Mouse (Mus musculus) olfactory bulb, adult 2 months (tissue): ENCODE measurements around the gene Ethe1. TPM values are rescaled to one million over a fixed set of nuclear protein-coding genes. Genes with fewer than 3 reads are reported as not detected.

Source experiments
- H3K27ac ChIP-seq: fragments of 200-500 bp; 2 replicates; pipeline ENCODE4 v1.5.1; 2012; ENCODE audit warnings: low read depth, low read length; ENCODE audit not compliant: insufficient read depth
- H3K4me1 ChIP-seq: fragments of 200-500 bp; 2 replicates; pipeline ENCODE4 v1.6.1; 2012; ENCODE audit warnings: low read length; ENCODE audit not compliant: control insufficient read depth, insufficient read depth
- H3K4me3 ChIP-seq: fragments of 200-500 bp; 2 replicates; pipeline ENCODE4 v1.5.1; 2012; ENCODE audit warnings: mild to moderate bottlenecking, low read depth, low read length, moderate library complexity; ENCODE audit not compliant: insufficient read depth
- CTCF ChIP-seq: fragments of 200-500 bp; IDR thresholded peaks from 2 replicates; pipeline ENCODE4 v1.5.1; 2012; ENCODE audit warnings: low read depth, mild to moderate bottlenecking, low read length, moderate library complexity; ENCODE audit not compliant: insufficient read depth
- POLR2A ChIP-seq: fragments of 200-500 bp; IDR thresholded peaks from 2 replicates; pipeline ENCODE4 v1.6.1; 2012; ENCODE audit warnings: mild to moderate bottlenecking, low read depth, low read length, moderate library complexity; ENCODE audit not compliant: insufficient read depth
- WGBS: fragments of 180-500 bp; shearing (Covaris S2); methylation state at CpG from one replicate; pipeline ENCODE4 v1.1.7; 2018; 5-methylcytosine and 5-hydroxymethylcytosine counted together
- polyA plus RNA-seq: library from polyadenylated mRNA; stranded (reverse); fragments of >200 nt; gene quantifications from 2 replicates; pipeline ENCODE4 v1.2.4, GENCODE M21; 2012; ENCODE audit warnings: low replicate concordance; ENCODE audit not compliant: missing spikeins, insufficient read depth, insufficient read length

Ethe1 gene
- polyA plus RNA-seq, 1 experiment: not detected

GRCm38 (mm10) chr7:24551985-24552759, 35.2 kb upstream of the Ethe1 start:
- peaks cover 7% of the 10 kb centered on the region for H3K4me1 ChIP-seq
- no peak overlapping the region for H3K4me3 ChIP-seq
- TF ChIP-seq CTCF (no peak), POLR2A (no peak)
- 86% methylated on average over 12 of the region's 12 CpGs for WGBS
- no peak overlapping the region for H3K27ac ChIP-seq

GRCm38 (mm10) chr7:24555786-24556185, 31.6 kb upstream of the Ethe1 start:
- Histone ChIP-seq H3K4me1 (0 out of 2 replicates have a peak, but pooled peaks cover 3% of the 10 kb centered on the region), H3K4me3 (no peak overlapping the region), H3K27ac (no peak overlapping the region)
- TF ChIP-seq POLR2A (no peak), CTCF (no peak)
- 93% methylated on average over 10 of the region's 10 CpGs for WGBS

- 93% methylated on average over 4 of the region's 4 CpGs for WGBS
- H3K27ac ChIP-seq: no peak overlapping the region
- no peaks in the 10 kb centered on the region for H3K4me1 ChIP-seq
- TF ChIP-seq CTCF (no peak), POLR2A (no peak)
- H3K4me3 ChIP-seq: no peak overlapping the region
Observed at GRCm38 (mm10) chr7:24561450-24561849, 25.9 kb upstream of the Ethe1 start.

GRCm38 (mm10) chr7:24563191-24563836, 24.0 kb upstream of the Ethe1 start:
- WGBS: 96% methylated on average over 8 of the region's 8 CpGs
- no peak overlapping the region for H3K27ac ChIP-seq

GRCm38 (mm10) chr7:24563837-24564206, 23.5 kb upstream of the Ethe1 start:
- TF ChIP-seq POLR2A (no peak), CTCF (no peak)
- 88% methylated on average over 4 of the region's 4 CpGs for WGBS
- Histone ChIP-seq H3K4me3 (no peak overlapping the region), H3K4me1 (no peaks in the 10 kb centered on the region), H3K27ac (no peak overlapping the region)

More at GRCm38 (mm10) chr7:24563191-24563836, 24.0 kb upstream of the Ethe1 start:
- Histone ChIP-seq H3K4me3 (no peak overlapping the region), H3K4me1 (no peaks in the 10 kb centered on the region)
- TF ChIP-seq POLR2A: no peak
- no peak for TF ChIP-seq CTCF

GRCm38 (mm10) chr7:24564607-24565265, 22.6 kb upstream of the Ethe1 start:
- no peaks in the 10 kb centered on the region for H3K4me1 ChIP-seq
- peak; percentile 86 for TF ChIP-seq CTCF
- no peak for TF ChIP-seq POLR2A
- WGBS: 69% methylated on average over 6 of the region's 6 CpGs
- H3K4me3 ChIP-seq: no peak overlapping the region
- H3K27ac ChIP-seq: no peak overlapping the region

GRCm38 (mm10) chr7:24565627-24566026, 21.7 kb upstream of the Ethe1 start:
- no peak overlapping the region for H3K27ac ChIP-seq
- no peaks in the 10 kb centered on the region for H3K4me1 ChIP-seq
- TF ChIP-seq CTCF (no peak), POLR2A (no peak)
- 93% methylated on average over 11 of the region's 11 CpGs for WGBS
- H3K4me3 ChIP-seq: no peak overlapping the region

- H3K27ac ChIP-seq: no peak overlapping the region
- no peaks in the 10 kb centered on the region for H3K4me1 ChIP-seq
- TF ChIP-seq POLR2A (no peak), CTCF (no peak)
- H3K4me3 ChIP-seq: no peak overlapping the region
- 97% methylated on average over 9 of the region's 9 CpGs for WGBS
Observed at GRCm38 (mm10) chr7:24566206-24566605, 21.1 kb upstream of the Ethe1 start.

- TF ChIP-seq POLR2A (no peak), CTCF (no peak)
- Histone ChIP-seq H3K27ac (no peak overlapping the region), H3K4me3 (no peak overlapping the region), H3K4me1 (no peaks in the 10 kb centered on the region)
- WGBS: 81% methylated on average over 4 of the region's 4 CpGs
Observed at GRCm38 (mm10) chr7:24568512-24568911, 18.8 kb upstream of the Ethe1 start.
